Mouse (Mus musculus) erythroblast, embryonic 14.5 days (primary cell): Measurements from ENCODE around the gene Ube2i.

ENCODE experiments used
- GATA1 ChIP-seq: IDR thresholded peaks from 2 replicates; pipeline ENCODE4 v1.6.1; 2012; ENCODE audit warnings: low read length, inconsistent platforms, mixed read lengths
- TAL1 ChIP-seq: IDR thresholded peaks from 3 replicates; pipeline ENCODE4 v1.6.1; 2012; ENCODE audit warnings: low read length, inconsistent platforms, mixed read lengths

DNA sequence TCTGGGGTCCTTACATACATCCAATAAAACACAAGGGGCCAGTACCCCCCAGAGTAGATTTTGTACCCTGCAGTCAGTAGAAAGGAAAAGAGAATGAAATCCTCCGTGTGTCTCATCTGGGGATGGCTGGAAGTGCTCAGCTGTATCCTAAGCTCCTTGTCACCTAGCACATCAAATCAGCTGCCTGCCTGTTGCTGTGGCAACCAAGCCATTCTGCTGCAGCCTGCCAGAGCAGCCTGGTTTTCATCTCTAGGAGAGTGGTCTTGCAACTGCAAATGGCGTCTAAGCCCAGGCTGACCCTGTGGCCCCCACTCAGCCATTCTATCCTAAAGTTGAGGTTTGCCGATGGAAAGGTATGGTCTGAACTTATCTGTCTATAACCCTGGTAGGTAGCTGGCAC is 21.8 kb downstream of the Ube2i start:
- TF ChIP-seq GATA1, result no peak
- no peak for TF ChIP-seq TAL1
